In the genomic region with DNA sequence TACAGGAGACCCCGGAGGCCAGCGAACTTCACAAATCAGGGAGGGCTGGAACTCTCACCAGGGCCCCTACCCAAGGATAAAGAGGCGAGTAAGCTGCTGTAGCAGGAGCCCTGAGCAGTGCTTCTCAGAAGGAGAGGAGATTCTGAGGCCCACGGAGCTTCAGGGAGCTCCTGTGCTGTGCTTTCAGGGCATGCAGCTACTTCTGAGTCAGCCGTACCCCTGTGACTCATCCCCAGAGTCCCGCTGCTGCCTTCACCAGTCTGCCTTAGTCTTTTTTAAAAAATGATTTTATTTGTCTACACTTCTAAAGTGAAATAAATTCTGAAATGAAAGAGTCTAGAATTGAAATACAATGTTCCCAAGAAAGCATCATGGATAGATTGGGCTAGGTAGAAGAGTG, we compare ENCODE assay signal across 15 mouse cellular contexts.
DNase-seq lines count a peak whose midpoint lies in the region; TF ChIP-seq lines count a peak whose summit lies in the region.
"Had no signal": no experiment of that assay in that cellular context is flagged by ENCODE, and none has a peak within 500 bp of the region (broad histone marks: within the 10 kb centered on the region; RNA-seq: fewer than 3 reads in every experiment).

No protein-coding gene starts in this region.

- no peak overlapping the region for H3K4me3 ChIP-seq in embryonic fibroblast, embryonic 13.5 days (ENCODE audit: insufficient read depth, low read length)
- H3K4me3 ChIP-seq: embryonic facial prominence, embryonic 15.5 days; midbrain, embryonic 15.5 days had no signal

- intact Hi-C loops in left cerebral cortex, postnatal 4 days (cut with DNase I), result no loop called here

- no peak for TF ChIP-seq CTCF in embryonic fibroblast, embryonic 13.5 days (IDR thresholded peaks at IDR 0.05; ENCODE audit: borderline replicate concordance, insufficient read depth, low read length)

- H3K27ac ChIP-seq in embryonic fibroblast, embryonic 13.5 days (ENCODE audit: insufficient read depth, low read length), result peak overlapping the region; percentile 29; the same call in 1 of the 2 replicates
- H3K27ac ChIP-seq: embryonic facial prominence, embryonic 15.5 days; hindbrain, postnatal 0 days; macrophage; midbrain, embryonic 15.5 days had no signal

- peak; percentile 13 for DNase-seq in left cerebral cortex, adult 11 months (ENCODE audit: low spot score)
- DNase-seq in left cerebral cortex, postnatal 4 days, result no peak
- DNase-seq in adrenal gland, adult 18-20 months (ENCODE audit: low spot score in 2 of 2), result peak; percentile 5 to 22
- DNase-seq in right cerebral cortex, postnatal 36 days (ENCODE audit: low spot score in 2 of 2), result peak; percentile 50 to 56
- no peak for DNase-seq in thymus, postnatal 4 days
- DNase-seq in retina, postnatal 1 day, result no peak
- DNase-seq: cerebellum, adult 11 months; forebrain, postnatal 0 days; kidney, adult 8-10 months; lung, adult 18-20 months had no signal

- TF ChIP-seq POLR2A in embryonic fibroblast, embryonic 13.5 days (IDR thresholded peaks at IDR 0.05; ENCODE audit: low read depth, low read length), result no peak

- peaks cover 9% of the 10 kb centered on the region for H3K4me1 ChIP-seq in embryonic fibroblast, embryonic 13.5 days (ENCODE audit: control insufficient read depth, insufficient read depth, low read length)
- H3K4me1 ChIP-seq: embryonic facial prominence, embryonic 15.5 days; midbrain, embryonic 15.5 days had no signal

Comparison
In these comparisons a context has a peak if more than half of its experiments do, and no peak if none do; other contexts are left out.
1. DNase-seq: peak in left cerebral cortex, adult 11 months (single experiment), adrenal gland, adult 18-20 months (2 of 2) and right cerebral cortex, postnatal 36 days (2 of 2); none in left cerebral cortex, postnatal 4 days (single experiment), thymus, postnatal 4 days (single experiment) and retina, postnatal 1 day (single experiment).